Mouse (Mus musculus) layer of hippocampus, adult 9-10 months (tissue): ENCODE data around the gene Alcam.
A peak's percentile ranks its signal among the peaks of the same experiment; 100 is the strongest.

Experiments used
- DNase-seq: peaks from one replicate; pipeline ENCODE4 v3.0.0; 2022; ENCODE audit warnings: low spot score

Alcam gene

GRCm38 (mm10) chr16:52261755-52262154 lies 192.1 kb downstream of the Alcam start:
- DNase-seq = no peak

- no peak for DNase-seq
These were observed 202.9 kb downstream of the Alcam start for GRCm38 (mm10) chr16:52250935-52251334.

GRCm38 (mm10) chr16:52250196-52250595 lies 203.7 kb downstream of the Alcam start:
- no peak for DNase-seq

- no peak for DNase-seq
These were observed 210.4 kb downstream of the Alcam start for GRCm38 (mm10) chr16:52243421-52243973.

GRCm38 (mm10) chr16:52242144-52242543 lies 211.7 kb downstream of the Alcam start:
- DNase-seq = no peak

GRCm38 (mm10) chr16:52229930-52230329 lies 223.9 kb downstream of the Alcam start:
- DNase-seq = no peak

- DNase-seq = no peak
These were observed 224.4 kb downstream of the Alcam start for GRCm38 (mm10) chr16:52229446-52229845.

- DNase-seq = no peak
These were observed 231.0 kb downstream of the Alcam start for GRCm38 (mm10) chr16:52222896-52223295.

- peak; percentile 33 for DNase-seq
These were observed 234.8 kb downstream of the Alcam start for GRCm38 (mm10) chr16:52219069-52219468.

GRCm38 (mm10) chr16:52210844-52211606 lies 242.8 kb downstream of the Alcam start:
- DNase-seq = no peak

GRCm38 (mm10) chr16:52200107-52200506 lies 253.8 kb downstream of the Alcam start:
- no peak for DNase-seq
